In the genomic region with DNA sequence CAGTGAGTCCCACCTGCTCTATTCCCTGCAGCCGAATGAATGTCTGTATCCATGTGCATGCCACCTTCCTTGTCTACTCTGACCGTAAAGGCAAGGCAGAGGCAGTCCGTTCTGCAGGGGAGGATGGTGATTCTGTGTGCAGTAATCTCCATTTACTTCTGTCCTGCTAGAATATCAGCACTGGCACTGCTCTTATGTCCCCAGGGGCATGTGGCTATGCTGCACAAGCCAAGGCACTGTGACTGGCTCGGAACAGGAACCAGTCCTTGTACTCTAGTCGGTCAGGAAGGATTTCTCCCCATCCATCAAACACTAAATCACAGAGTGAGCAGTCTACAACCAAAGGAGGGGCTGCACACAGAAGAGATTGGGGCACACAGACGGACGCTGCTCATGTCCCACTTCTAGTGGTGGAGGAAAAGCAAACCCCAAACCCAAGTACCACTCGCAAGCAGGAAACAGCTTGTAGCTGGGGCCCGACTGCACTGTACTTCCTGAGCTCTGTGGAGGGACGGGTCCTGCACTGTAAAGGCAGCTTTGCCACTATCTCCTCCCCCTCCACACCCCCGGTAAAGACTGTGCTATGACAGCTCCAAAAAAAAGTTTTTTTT, we compare ENCODE assay signal across 10 mouse cellular contexts. TPM values are rescaled to one million over a fixed set of nuclear protein-coding genes. Genes with fewer than 3 reads are reported as not detected.
DNase-seq lines count a peak whose midpoint lies in the region; ATAC-seq and TF ChIP-seq lines count a peak whose summit lies in the region.
"Had no signal": no experiment of that assay in that cellular context is flagged by ENCODE, and none has a peak within 500 bp of the region (broad histone marks: within the 10 kb centered on the region; RNA-seq: fewer than 3 reads in every experiment).

No protein-coding gene starts in this region.

- H3K27me3 ChIP-seq in kidney, embryonic 16.5 days (ENCODE audit: insufficient read depth, low read length) = no peaks in the 10 kb centered on the region
- no peaks in the 10 kb centered on the region for H3K27me3 ChIP-seq in limb, embryonic 13.5 days
- no peaks in the 10 kb centered on the region for H3K27me3 ChIP-seq in thymus, adult 2 months (ENCODE audit: control insufficient read depth, insufficient read depth, low read length)

- no peak for DNase-seq in kidney, postnatal 4 days
- peak; percentile 63 for DNase-seq in thymus, adult 2 months
- no peak for DNase-seq in layer of hippocampus, adult 8-10 months (ENCODE audit: low spot score in 2 of 2)
- no peak for DNase-seq in urinary bladder, postnatal 36 days (ENCODE audit: low spot score in 2 of 2)
- DNase-seq: cerebellum, postnatal 14 days; right cerebral cortex, postnatal 14 days had no signal

- H3K4me2 ChIP-seq in kidney, embryonic 16.5 days (replicated peaks; ENCODE audit: low read depth, low read length) = peak overlapping the region; percentile 84; the same call in 1 of the 2 replicates
- peak overlapping the region; percentile 89 for H3K4me2 ChIP-seq in limb, embryonic 13.5 days (replicated peaks)

- H3K4me1 ChIP-seq in kidney, embryonic 16.5 days (ENCODE audit: insufficient read depth, low read length) = peaks cover 32% of the 10 kb centered on the region
- H3K4me1 ChIP-seq in bone marrow, adult 2 months (ENCODE audit: control insufficient read depth, insufficient read depth, low read length) = peaks cover 15% of the 10 kb centered on the region
- H3K4me1 ChIP-seq in limb, embryonic 13.5 days = peaks cover 51% of the 10 kb centered on the region
- H3K4me1 ChIP-seq in thymus, adult 2 months (replicated peaks; ENCODE audit: control insufficient read depth, insufficient read depth, low read length) = peaks cover 44% of the 10 kb centered on the region

- TF ChIP-seq CTCF in bone marrow, adult 2 months (IDR thresholded peaks at IDR 0.05; ENCODE audit: control insufficient read depth, insufficient read depth, low read length) = no peak
- TF ChIP-seq CTCF in thymus, adult 2 months (IDR thresholded peaks at IDR 0.05; ENCODE audit: borderline replicate concordance, control insufficient read depth, extremely low read depth, insufficient read depth, low read length, poor library complexity) = no peak

- no peaks in the 10 kb centered on the region for H3K9me3 ChIP-seq in kidney, embryonic 16.5 days (ENCODE audit: low read length)
- H3K9me3 ChIP-seq in limb, embryonic 13.5 days = no peaks in the 10 kb centered on the region

- no peak for TF ChIP-seq POLR2A in bone marrow, adult 2 months (IDR thresholded peaks at IDR 0.05; ENCODE audit: borderline replicate concordance, control insufficient read depth, low read depth, low read length)
- TF ChIP-seq POLR2A in thymus, adult 2 months (IDR thresholded peaks at IDR 0.05; ENCODE audit: control insufficient read depth, extremely low read depth, insufficient read depth, low read length, poor library complexity) = 0 out of 2 replicates have a peak, but pooled peaks have one; percentile 30

- no peak for ATAC-seq in kidney, embryonic 16.5 days (ENCODE audit: low FRiP score, low TSS enrichment)
- no peak for ATAC-seq in limb, embryonic 13.5 days (ENCODE audit: low FRiP score, low read depth)

- no peak overlapping the region for H3K4me3 ChIP-seq in kidney, embryonic 16.5 days (ENCODE audit: low read length)
- peak overlapping the region; percentile 39 for H3K4me3 ChIP-seq in bone marrow, adult 2 months (replicated peaks; ENCODE audit: control insufficient read depth, low read depth, low read length)
- H3K4me3 ChIP-seq in limb, embryonic 13.5 days = no peak overlapping the region
- H3K4me3 ChIP-seq in thymus, adult 2 months (ENCODE audit: control insufficient read depth, insufficient read depth, low read length) = peak overlapping the region; percentile 15; the same call in 1 of the 2 replicates
- H3K4me3 ChIP-seq: layer of hippocampus, adult 2 months had no signal

- WGBS in kidney, embryonic 16.5 days = 52% methylated on average over 11 of the region's 11 CpGs
- 8% methylated on average over 11 of the region's 11 CpGs for WGBS in bone marrow, adult 2 months
- WGBS in limb, embryonic 13.5 days = 60% methylated on average over 11 of the region's 11 CpGs
- 12% methylated on average over 11 of the region's 11 CpGs for WGBS in thymus, adult 2 months

- no peak overlapping the region for H3K9ac ChIP-seq in kidney, embryonic 16.5 days (replicated peaks; ENCODE audit: low read length)
- H3K9ac ChIP-seq in limb, embryonic 13.5 days = peak overlapping the region; percentile 48

- peaks cover 13% of the 10 kb centered on the region for H3K36me3 ChIP-seq in kidney, embryonic 16.5 days (ENCODE audit: insufficient read depth, low read length)
- peaks cover 38% of the 10 kb centered on the region for H3K36me3 ChIP-seq in limb, embryonic 13.5 days
- H3K36me3 ChIP-seq in thymus, adult 2 months (ENCODE audit: control insufficient read depth, insufficient read depth, low read length) = peaks cover 9% of the 10 kb centered on the region

- no peak overlapping the region for H3K27ac ChIP-seq in kidney, embryonic 16.5 days (ENCODE audit: low read length)
- peak overlapping the region; percentile 30; the same call in 1 of the 2 replicates for H3K27ac ChIP-seq in bone marrow, adult 2 months (ENCODE audit: control insufficient read depth, insufficient read depth, low read depth, low read length, poor library complexity)
- H3K27ac ChIP-seq in limb, embryonic 13.5 days = no peak overlapping the region
- peak overlapping the region; percentile 24; the same call in 1 of the 2 replicates for H3K27ac ChIP-seq in thymus, adult 2 months (ENCODE audit: control insufficient read depth, insufficient read depth, low read length)
- H3K27ac ChIP-seq: layer of hippocampus, adult 2 months had no signal

RNA-seq across cellular contexts. Expression of a gene that starts 3.7 kb away (rescaled TPM):
- polyA plus RNA-seq in kidney, embryonic 16.5 days (2015; fragmentation: Nextera tagmentation; extraction: Ambion mirVana) = 367 and 386 TPM in 2 replicates
- polyA plus RNA-seq in bone marrow, adult 2 months (2011; ENCODE audit: insufficient read depth, insufficient read length, low replicate concordance, missing spikeins) = 99.1 and 137 TPM in 2 replicates
- polyA plus RNA-seq in limb, embryonic 13.5 days (2015; fragmentation: Nextera tagmentation; extraction: Ambion mirVana) = 422 and 433 TPM in 2 replicates
- polyA plus RNA-seq in thymus, adult 2 months (2012; rRNA removed) = 316 and 458 TPM in 2 replicates
- 100 to 1,000 TPM; 118 to 123 (median 120) TPM for total RNA-seq in layer of hippocampus, adult 8-10 months (2022)

RNA-seq across cellular contexts. Expression of a gene that starts 46.3 kb away (rescaled TPM):
- polyA plus RNA-seq in kidney, embryonic 16.5 days (2015; fragmentation: Nextera tagmentation; extraction: Ambion mirVana) = 1.5 and 2.4 TPM in 2 replicates
- 22.4 and 70.7 TPM in 2 replicates for polyA plus RNA-seq in bone marrow, adult 2 months (2011; ENCODE audit: insufficient read depth, insufficient read length, low replicate concordance, missing spikeins)
- polyA plus RNA-seq in limb, embryonic 13.5 days (2015; fragmentation: Nextera tagmentation; extraction: Ambion mirVana) = 1.5 and 1.7 TPM in 2 replicates
- polyA plus RNA-seq in thymus, adult 2 months (2012; rRNA removed) = 8.3 and 9.4 TPM in 2 replicates
- 1 to 10 TPM; 1.6 to 7.4 (median 3.9) TPM for total RNA-seq in layer of hippocampus, adult 8-10 months (2022)

Comparison
In these comparisons a context has a peak if more than half of its experiments do, and no peak if none do; other contexts are left out.
1. H3K27ac ChIP-seq: peak in bone marrow, adult 2 months (single experiment) and thymus, adult 2 months (single experiment); none in kidney, embryonic 16.5 days (single experiment) and limb, embryonic 13.5 days (single experiment).
2. H3K4me3 ChIP-seq: peak in bone marrow, adult 2 months (single experiment) and thymus, adult 2 months (single experiment); none in kidney, embryonic 16.5 days (single experiment) and limb, embryonic 13.5 days (single experiment).